Mouse (Mus musculus): ENCODE data around the gene Gm128.

DNA sequence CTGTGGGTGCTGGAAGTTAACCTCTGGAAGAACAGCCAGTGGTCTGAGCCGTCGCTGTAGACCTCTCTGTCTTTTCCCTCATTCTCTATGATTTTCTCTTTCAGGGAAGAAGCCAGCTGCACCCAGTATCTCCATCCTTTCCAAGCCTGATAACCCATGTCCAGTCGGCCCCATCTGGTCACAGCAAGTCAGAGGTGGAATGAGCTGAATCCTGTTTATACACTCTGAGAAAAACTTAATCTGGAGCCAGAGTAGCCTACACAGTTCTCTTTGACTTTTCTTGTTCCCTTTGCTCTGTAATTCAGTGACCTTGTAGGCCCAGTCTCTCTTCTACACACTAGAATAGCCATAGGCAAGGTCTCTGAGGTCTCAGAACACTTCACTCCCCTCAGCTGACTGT lies 46.1 kb upstream of the Gm128 start:
- no peak for TF ChIP-seq GATA1 (IDR thresholded peaks at IDR 0.05; ENCODE audit: borderline replicate concordance, low read length)
- no peak for TF ChIP-seq CTCF (IDR thresholded peaks at IDR 0.05; ENCODE audit: low read depth, low read length)
- no peak for TF ChIP-seq TAL1 (conservative IDR thresholded peaks at IDR 0.05; ENCODE audit: low read depth, low read length)
